Mouse (Mus musculus) CD4-positive naive resting alpha-beta T cell, adult 76 days (primary cell): ENCODE measurements around the gene Ankrd24. TPM values are rescaled to one million over a fixed set of nuclear protein-coding genes. Genes with fewer than 3 reads are reported as not detected.

ENCODE experiments used
- total RNA-seq: library from RNA; stranded (reverse); gene quantifications from one replicate; pipeline ENCODE4 v1.2.4, GENCODE M21; 2023

Gene Ankrd24
- 5.2 TPM for total RNA-seq

GRCm38 (mm10) chr10:81628390-81628789 lies at the start of gene Ankrd24:
Gene Ankrd24, plus strand, starts transcription at chr10:81628540.

GRCm38 (mm10) chr10:81600738-81601203 lies 27.6 kb upstream of the Ankrd24 start, which contains the start of gene Tle6:
Gene Tle6, minus strand, starts transcription at chr10:81601073.

GRCm38 (mm10) chr10:81605974-81606751 lies 22.2 kb upstream of the Ankrd24 start, which contains the start of gene BC025920:
Gene BC025920, plus strand, starts transcription at chr10:81606270.

GRCm38 (mm10) chr10:81626994-81627835 lies 1.1 kb upstream of the Ankrd24 start, which contains the start of gene Sirt6:
Gene Sirt6, minus strand, starts transcription at chr10:81627797.

GRCm38 (mm10) chr10:81648803-81649775 lies 20.7 kb downstream of the Ankrd24 start, which contains the start of gene Gm10778:
Gene Gm10778, plus strand, starts transcription at chr10:81649059.

Other genes starting within 250 kb of the Ankrd24 start
- gene Dohh, start 244.1 kb upstream of the Ankrd24 start, total RNA-seq, result 28.8 TPM
- 4.5 TPM for gene Gm48551, start 244.1 kb upstream of the Ankrd24 start, total RNA-seq
- gene Gm48552, start 239.5 kb upstream of the Ankrd24 start, total RNA-seq, result 3.5 TPM
- gene Smim24, start 235.5 kb upstream of the Ankrd24 start, total RNA-seq, result 3.1 TPM
- gene Nfic, start 172.9 kb upstream of the Ankrd24 start, total RNA-seq, result 21.0 TPM
- gene Celf5, start 145.8 kb upstream of the Ankrd24 start, total RNA-seq, result not detected
- gene Ncln, start 132.1 kb upstream of the Ankrd24 start, total RNA-seq, result 148 TPM
- gene S1pr4, start 128.4 kb upstream of the Ankrd24 start, total RNA-seq, result 110 TPM
- 2.1 TPM for gene Gna15, start 104.3 kb upstream of the Ankrd24 start, total RNA-seq
- 15.2 TPM for gene Gna11, start 83.3 kb upstream of the Ankrd24 start, total RNA-seq
- 523 TPM for gene Aes, start 69.1 kb upstream of the Ankrd24 start, total RNA-seq
- gene Tle2, start 54.0 kb upstream of the Ankrd24 start, total RNA-seq, result 4.3 TPM
- not detected for gene Tle6, start 27.5 kb upstream of the Ankrd24 start, total RNA-seq
- gene BC025920, start 22.3 kb upstream of the Ankrd24 start, total RNA-seq, result 4.0 TPM
- gene Sirt6, start 743 bp upstream of the Ankrd24 start, total RNA-seq, result 21.5 TPM
- gene Gm10778, start 20.5 kb downstream of the Ankrd24 start, total RNA-seq, result 1.2 TPM
- gene Zfp433, start 76.3 kb downstream of the Ankrd24 start, total RNA-seq, result 12.0 TPM
- gene Gm3055, start 142.6 kb downstream of the Ankrd24 start, total RNA-seq, result 5.5 TPM
- gene Gm4767, start 183.6 kb downstream of the Ankrd24 start, total RNA-seq, result 0.73 TPM
- 2.6 TPM for gene Gm32687, start 235.4 kb downstream of the Ankrd24 start, total RNA-seq